Mouse (Mus musculus): ENCODE data around the gene Slc1a3. TPM values are rescaled to one million over a fixed set of nuclear protein-coding genes. Genes with fewer than 3 reads are reported as not detected.

The Slc1a3 gene
- polyA plus RNA-seq, 1 experiment from 2014 or later = 24.5 TPM

- Histone ChIP-seq H3K36me3 (ENCODE audit: insufficient read depth) (no peaks in the 10 kb centered on the region), H3K4me2 (no peak overlapping the region), H3K27ac (ENCODE audit: low read depth) (no peak overlapping the region), H3K4me3 (ENCODE audit: low read depth, low read length) (no peak overlapping the region), H3K27me3 (ENCODE audit: insufficient read depth, low read length) (no peaks in the 10 kb centered on the region), H3K9ac (no peak overlapping the region), H3K9me3 (ENCODE audit: low read depth, low read length) (no peaks in the 10 kb centered on the region), H3K4me1 (ENCODE audit: insufficient read depth) (0 out of 2 replicates have a peak, but pooled peaks cover 3% of the 10 kb centered on the region)
- no peak for DNase-seq
- 77% methylated on average over 3 of the region's 3 CpGs for WGBS
- no peak for ATAC-seq (ENCODE audit: insufficient read depth)
- TF ChIP-seq CTCF (IDR thresholded peaks at IDR 0.05; ENCODE audit: low read depth) = no peak
These were observed 7.9 kb upstream of the Slc1a3 start for GRCm38 (mm10) chr15:8718496-8718895.

DNA sequence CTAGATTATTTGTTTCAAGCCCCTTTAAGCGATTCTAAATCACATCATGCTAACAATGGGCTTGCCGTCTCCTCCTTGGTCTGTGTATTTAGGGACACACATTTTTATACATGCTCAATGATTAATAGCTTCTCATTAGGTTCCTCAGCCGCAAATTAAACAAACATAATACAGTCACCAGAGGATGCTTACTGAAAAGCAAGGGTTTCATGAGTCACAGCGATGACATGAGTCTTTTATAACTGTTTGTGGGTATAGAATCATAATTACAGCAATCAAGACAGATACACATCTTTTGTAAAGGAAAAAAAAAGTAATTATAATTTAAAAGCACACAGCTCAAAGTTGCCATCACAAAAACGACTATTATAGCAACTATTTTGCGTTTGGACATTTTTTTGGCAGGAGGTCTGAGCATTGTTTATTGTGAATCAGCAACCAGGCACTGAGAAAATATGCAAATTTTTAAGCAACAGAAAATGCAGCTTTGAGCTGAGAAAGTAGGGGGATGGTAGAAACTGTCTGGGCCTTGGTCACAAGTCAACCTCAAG, 6.5 kb upstream of the Slc1a3 start:
- peak overlapping the region; percentile 43; the same call in 1 of the 2 replicates for H3K27ac ChIP-seq (ENCODE audit: low read depth)
- H3K36me3 ChIP-seq (ENCODE audit: insufficient read depth) = no peaks in the 10 kb centered on the region
- no peaks in the 10 kb centered on the region for H3K27me3 ChIP-seq (ENCODE audit: insufficient read depth, low read length)
- no peak overlapping the region for H3K9ac ChIP-seq
- DNase-seq = peak; percentile 59
- 21% methylated on average over 6 of the region's 6 CpGs for WGBS
- H3K4me3 ChIP-seq (ENCODE audit: low read depth, low read length) = no peak overlapping the region
- 0 out of 2 replicates have a peak, but pooled peaks have one; percentile 19 for ATAC-seq (ENCODE audit: insufficient read depth)
- H3K4me2 ChIP-seq = peak overlapping the region; percentile 42
- H3K9me3 ChIP-seq (ENCODE audit: low read depth, low read length) = no peaks in the 10 kb centered on the region
- no peak for TF ChIP-seq CTCF (IDR thresholded peaks at IDR 0.05; ENCODE audit: low read depth)
- 0 out of 2 replicates have a peak, but pooled peaks cover 3% of the 10 kb centered on the region for H3K4me1 ChIP-seq (ENCODE audit: insufficient read depth)

DNA sequence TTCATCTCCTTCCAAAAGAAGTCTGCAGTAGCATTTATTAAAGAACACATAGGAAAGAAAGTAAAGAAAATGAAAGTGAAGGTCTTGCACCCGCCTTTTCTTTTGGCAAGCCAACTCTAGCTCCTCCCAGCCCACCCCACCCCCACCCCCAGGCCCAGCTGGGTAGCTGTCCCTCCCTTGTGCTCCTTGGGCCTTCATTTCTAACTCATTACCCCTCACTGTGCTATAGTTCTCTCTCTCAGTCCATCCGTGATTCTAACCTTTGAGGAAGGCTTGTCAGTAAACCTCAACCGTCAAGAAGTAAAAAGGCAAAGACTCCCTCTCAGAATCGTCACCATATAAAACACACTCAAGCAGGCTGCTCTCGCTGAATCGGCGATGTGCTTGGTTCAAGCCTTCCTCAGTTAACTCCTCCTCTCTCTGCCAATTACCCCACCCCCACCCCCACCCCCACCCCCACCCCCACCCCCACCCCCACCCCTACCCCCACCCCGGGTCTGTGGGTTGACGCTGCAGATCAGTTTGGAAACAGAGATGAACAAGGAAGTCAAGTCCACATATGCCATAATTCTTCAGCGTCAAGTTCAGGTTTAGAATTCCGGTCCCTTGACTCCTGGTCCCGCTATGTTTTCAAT, 5.9 kb upstream of the Slc1a3 start:
- Histone ChIP-seq H3K27me3 (ENCODE audit: insufficient read depth, low read length) (no peaks in the 10 kb centered on the region), H3K4me3 (ENCODE audit: low read depth, low read length) (no peak overlapping the region), H3K9me3 (ENCODE audit: low read depth, low read length) (no peaks in the 10 kb centered on the region), H3K4me2 (peak overlapping the region; percentile 42), H3K27ac (ENCODE audit: low read depth) (peak overlapping the region; percentile 43; the same call in 1 of the 2 replicates), H3K9ac (no peak overlapping the region), H3K4me1 (ENCODE audit: insufficient read depth) (0 out of 2 replicates have a peak, but pooled peaks cover 8% of the 10 kb centered on the region), H3K36me3 (ENCODE audit: insufficient read depth) (no peaks in the 10 kb centered on the region)
- ATAC-seq (ENCODE audit: insufficient read depth) (peak; percentile 55; the same call in 1 of the 2 replicates), DNase-seq (no peak)
- no peak for TF ChIP-seq CTCF (IDR thresholded peaks at IDR 0.05; ENCODE audit: low read depth)
- 15% methylated on average over 12 of the region's 12 CpGs for WGBS

DNA sequence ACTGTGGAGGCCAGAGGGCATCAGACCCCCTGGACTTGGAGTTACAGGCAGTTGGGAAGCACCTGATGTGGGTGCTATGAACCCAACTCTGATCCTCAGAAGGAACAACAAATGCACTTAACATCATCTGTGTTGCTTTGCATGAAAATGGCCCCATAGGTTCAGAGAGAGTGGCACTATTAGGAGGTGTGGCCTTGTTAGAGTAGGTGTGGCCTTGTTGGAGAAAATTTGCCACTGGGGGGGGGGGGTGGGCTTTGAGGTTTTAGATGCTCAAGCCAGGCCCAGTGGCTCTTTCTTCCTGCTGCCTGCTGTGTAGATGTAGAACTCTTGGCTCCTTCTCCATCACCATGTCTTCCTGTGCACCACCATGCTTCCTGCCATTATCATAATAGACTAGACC, 5.1 kb upstream of the Slc1a3 start:
- Histone ChIP-seq H3K27me3 (ENCODE audit: insufficient read depth, low read length) (no peaks in the 10 kb centered on the region), H3K36me3 (ENCODE audit: insufficient read depth) (no peaks in the 10 kb centered on the region), H3K27ac (ENCODE audit: low read depth) (no peak overlapping the region), H3K4me3 (ENCODE audit: low read depth, low read length) (no peak overlapping the region), H3K9me3 (ENCODE audit: low read depth, low read length) (no peaks in the 10 kb centered on the region), H3K9ac (no peak overlapping the region), H3K4me1 (ENCODE audit: insufficient read depth) (0 out of 2 replicates have a peak, but pooled peaks cover 8% of the 10 kb centered on the region), H3K4me2 (no peak overlapping the region)
- no peak for ATAC-seq (ENCODE audit: insufficient read depth)
- no peak for DNase-seq
- TF ChIP-seq CTCF (IDR thresholded peaks at IDR 0.05; ENCODE audit: low read depth) = no peak

DNA sequence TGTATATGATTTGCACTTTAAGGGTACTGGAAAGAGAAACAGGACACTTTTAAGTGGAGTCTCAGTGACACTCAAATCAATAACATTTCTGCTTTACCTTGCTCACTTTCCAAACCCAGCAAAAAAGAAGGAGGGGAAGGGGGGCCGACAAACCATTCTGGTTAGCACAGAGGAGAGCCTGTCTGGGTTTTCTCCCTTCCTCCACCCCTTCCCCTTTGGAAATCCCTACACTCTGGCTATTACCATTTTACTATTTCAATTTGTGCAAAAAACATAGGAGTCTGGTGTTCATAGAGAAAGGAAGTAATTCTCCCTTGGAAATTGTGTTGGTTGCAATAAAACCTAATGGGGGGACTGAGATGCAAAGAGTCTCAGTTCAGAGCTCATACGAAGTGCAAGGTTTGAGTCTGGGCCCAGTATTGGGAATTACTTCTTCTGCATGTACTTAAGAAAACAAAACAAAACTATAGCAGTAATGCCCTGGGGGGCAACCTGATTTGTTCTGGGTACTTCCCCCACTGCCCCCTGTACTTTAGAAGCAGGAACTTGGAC, 1.9 kb upstream of the Slc1a3 start:
- Histone ChIP-seq H3K9me3 (ENCODE audit: low read depth, low read length) (no peaks in the 10 kb centered on the region), H3K27ac (ENCODE audit: low read depth) (no peak overlapping the region), H3K27me3 (ENCODE audit: insufficient read depth, low read length) (no peaks in the 10 kb centered on the region), H3K4me2 (no peak overlapping the region), H3K4me3 (ENCODE audit: low read depth, low read length) (no peak overlapping the region), H3K36me3 (ENCODE audit: insufficient read depth) (no peaks in the 10 kb centered on the region), H3K9ac (no peak overlapping the region), H3K4me1 (ENCODE audit: insufficient read depth) (0 out of 2 replicates have a peak, but pooled peaks cover 8% of the 10 kb centered on the region)
- ATAC-seq (ENCODE audit: insufficient read depth) = no peak
- 57% methylated on average over 2 of the region's 2 CpGs for WGBS
- no peak for TF ChIP-seq CTCF (IDR thresholded peaks at IDR 0.05; ENCODE audit: low read depth)
- DNase-seq = no peak

DNA sequence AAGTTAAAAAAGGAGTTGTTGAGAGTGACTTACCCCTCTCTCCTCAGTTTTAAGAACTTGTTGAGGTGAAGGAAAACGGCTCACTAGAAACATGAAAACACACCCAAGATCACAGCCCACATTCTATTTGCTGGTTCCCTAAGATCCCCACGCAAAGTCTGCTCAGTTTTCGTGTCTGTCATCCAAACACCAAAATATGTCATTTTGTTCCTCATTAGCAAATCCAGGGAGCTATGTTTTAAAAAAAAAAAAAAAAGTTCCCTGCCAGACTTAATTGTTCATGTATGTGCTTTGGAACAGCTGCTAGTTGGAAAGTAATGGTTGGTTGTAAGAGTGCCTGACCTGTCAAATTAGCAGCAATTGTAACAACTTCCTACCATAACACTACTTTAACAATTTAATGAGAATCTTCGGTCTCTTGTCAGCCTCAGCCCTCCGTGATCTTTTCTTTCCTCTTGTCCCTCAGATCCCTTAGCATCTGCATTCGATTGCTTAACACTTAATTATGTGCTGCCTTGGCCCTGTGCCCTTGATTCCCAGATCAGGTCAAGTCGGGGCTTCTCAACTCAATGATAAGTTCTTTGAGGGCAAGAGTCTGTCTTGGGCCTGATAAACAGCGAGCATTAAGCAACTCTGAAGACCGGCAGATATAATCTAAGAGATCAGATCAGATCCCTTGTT, 1.2 kb upstream of the Slc1a3 start:
- ATAC-seq (ENCODE audit: insufficient read depth) = 0 out of 2 replicates have a peak, but pooled peaks have one; percentile 18
- no peak overlapping the region for H3K9ac ChIP-seq
- no peak overlapping the region for H3K4me3 ChIP-seq (ENCODE audit: low read depth, low read length)
- TF ChIP-seq CTCF (IDR thresholded peaks at IDR 0.05; ENCODE audit: low read depth) = no peak
- H3K4me2 ChIP-seq = peak overlapping the region; percentile 78
- 0 out of 2 replicates have a peak, but pooled peaks cover 8% of the 10 kb centered on the region for H3K4me1 ChIP-seq (ENCODE audit: insufficient read depth)
- DNase-seq = peak; percentile 84
- H3K9me3 ChIP-seq (ENCODE audit: low read depth, low read length) = no peaks in the 10 kb centered on the region
- no peaks in the 10 kb centered on the region for H3K27me3 ChIP-seq (ENCODE audit: insufficient read depth, low read length)
- H3K27ac ChIP-seq (ENCODE audit: low read depth) = no peak overlapping the region
- WGBS = 33% methylated on average over 9 of the region's 9 CpGs
- peaks cover under 1% of the 10 kb centered on the region; the same call in 1 of the 2 replicates for H3K36me3 ChIP-seq (ENCODE audit: insufficient read depth)
